Mouse (Mus musculus): ENCODE measurements at regions not wholly inside any gene's neighbourhood (a gene's known extent, or its start where the extent isn't known, plus 50 kb on each side); places are given as distances from the start of the nearest gene placed in this dataset.

GRCm38 (mm10) chr17:49206708-49207107 is 221.5 kb upstream of the Mocs1 start:
- peak in 1 of 2 experiments; percentile 28 for DNase-seq (ENCODE audit: low spot score in 2 of 2)
- intact Hi-C loops (cut with DNase I), result no loop called here

DNA sequence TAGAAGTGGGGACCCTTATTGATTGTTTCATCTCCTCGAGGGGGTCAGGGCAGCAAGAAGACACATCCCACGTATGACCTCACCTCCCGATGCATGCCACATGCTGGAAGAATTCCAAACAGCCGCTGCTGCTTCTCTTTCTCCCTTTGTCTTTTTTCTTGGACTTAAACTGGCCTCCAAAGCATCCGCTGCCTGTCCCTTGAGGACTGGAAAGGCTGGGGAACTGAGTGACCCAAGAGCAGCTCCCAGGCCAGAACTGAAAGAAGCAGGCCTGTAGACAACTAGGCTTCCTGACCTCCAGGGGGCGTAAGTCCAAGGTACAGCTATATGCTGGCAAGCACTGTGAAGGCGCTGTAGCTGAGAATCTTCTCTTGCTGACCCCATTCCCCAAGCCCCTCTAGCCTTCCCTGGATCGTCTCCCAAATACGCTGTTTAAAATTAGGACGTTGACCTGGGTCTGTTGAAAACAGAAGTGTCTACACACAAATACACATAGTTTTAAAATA is 219.8 kb upstream of the Mocs1 start:
- no peak for DNase-seq (ENCODE audit: low spot score in 2 of 2)
- intact Hi-C loops (cut with DNase I), result no loop called here

DNA sequence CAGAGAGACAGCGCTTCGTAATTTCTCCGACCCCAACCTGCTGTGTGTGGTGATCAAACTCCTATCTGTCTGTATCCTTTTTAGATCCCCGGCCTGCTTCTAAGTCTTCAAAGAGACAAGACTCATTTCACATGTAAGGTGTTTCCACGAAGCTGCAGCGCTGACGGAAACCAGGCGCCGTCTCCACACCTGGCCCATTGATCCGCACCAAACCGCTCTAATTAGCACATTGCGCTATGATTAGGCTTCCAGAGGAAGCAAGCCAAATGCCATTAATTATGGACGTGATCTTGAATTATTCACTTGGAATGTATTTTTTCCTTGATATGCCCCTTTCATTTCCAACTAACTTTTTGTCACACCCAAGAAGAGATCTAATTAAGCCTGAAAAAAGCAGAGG is 215.2 kb upstream of the Mocs1 start:
- intact Hi-C loops (cut with DNase I), result no loop called here
- DNase-seq (ENCODE audit: low spot score in 2 of 2), result no peak

- intact Hi-C loops (cut with DNase I), result no loop called here
- DNase-seq (ENCODE audit: low spot score in 2 of 2), result no peak
Observed at GRCm38 (mm10) chr17:49215281-49215680, 212.9 kb upstream of the Mocs1 start.

- intact Hi-C loops (cut with DNase I), result no loop called here
- peak; percentile 34 to 71 for DNase-seq (ENCODE audit: low spot score in 2 of 2)
Observed at GRCm38 (mm10) chr17:49219512-49220197, 208.5 kb upstream of the Mocs1 start.

- DNase-seq (ENCODE audit: low spot score in 2 of 2), result no peak
- intact Hi-C loops (cut with DNase I), result no loop called here
Observed at GRCm38 (mm10) chr17:49223212-49223611, 204.9 kb upstream of the Mocs1 start.

GRCm38 (mm10) chr17:49223651-49224050 is 204.5 kb upstream of the Mocs1 start:
- DNase-seq (ENCODE audit: low spot score in 2 of 2), result peak in 1 of 2 experiments; percentile 30
- intact Hi-C loops (cut with DNase I), result no loop called here

GRCm38 (mm10) chr17:49225255-49226015 is 202.7 kb upstream of the Mocs1 start:
- intact Hi-C loops (cut with DNase I), result no loop called here
- peak in 1 of 2 experiments; percentile 31 for DNase-seq (ENCODE audit: low spot score in 2 of 2)

GRCm38 (mm10) chr17:49226016-49226400 is 202.2 kb upstream of the Mocs1 start:
- intact Hi-C loops (cut with DNase I), result no loop called here

GRCm38 (mm10) chr17:49231287-49231686 is 196.9 kb upstream of the Mocs1 start:
- DNase-seq (ENCODE audit: low spot score in 2 of 2), result no peak

More at GRCm38 (mm10) chr17:49226016-49226400, 202.2 kb upstream of the Mocs1 start:
- no peak for DNase-seq (ENCODE audit: low spot score in 2 of 2)

GRCm38 (mm10) chr17:49240097-49240496 is 188.1 kb upstream of the Mocs1 start:
- intact Hi-C loops (cut with DNase I), result no loop called here
- DNase-seq (ENCODE audit: low spot score in 2 of 2), result no peak

More at GRCm38 (mm10) chr17:49231287-49231686, 196.9 kb upstream of the Mocs1 start:
- intact Hi-C loops (cut with DNase I), result no loop called here

DNA sequence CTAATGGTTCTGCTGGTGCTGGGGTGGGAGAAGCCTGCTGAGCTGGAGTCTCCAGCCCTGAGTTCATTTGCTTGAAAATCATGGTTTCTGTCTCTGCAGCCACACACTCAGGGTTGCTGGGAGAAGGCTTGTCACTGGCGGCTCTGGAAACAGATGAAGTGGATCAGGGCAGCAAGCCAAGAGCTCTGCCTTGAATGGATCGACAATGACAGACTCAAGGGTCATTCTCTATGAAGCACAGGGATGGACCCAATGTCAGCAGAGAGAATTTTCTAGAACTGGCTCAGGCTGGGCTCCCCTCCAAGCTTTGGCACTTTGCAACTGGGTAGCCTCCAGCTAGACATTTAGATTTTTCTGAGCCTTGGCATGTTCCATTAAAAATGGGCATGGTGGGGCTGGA is 184.7 kb upstream of the Mocs1 start:
- intact Hi-C loops (cut with DNase I), result no loop called here
- peak; percentile 38 to 53 for DNase-seq (ENCODE audit: low spot score in 2 of 2)

GRCm38 (mm10) chr17:49245013-49245412 is 183.1 kb upstream of the Mocs1 start:
- no peak for DNase-seq (ENCODE audit: low spot score in 2 of 2)
- intact Hi-C loops (cut with DNase I), result no loop called here

DNA sequence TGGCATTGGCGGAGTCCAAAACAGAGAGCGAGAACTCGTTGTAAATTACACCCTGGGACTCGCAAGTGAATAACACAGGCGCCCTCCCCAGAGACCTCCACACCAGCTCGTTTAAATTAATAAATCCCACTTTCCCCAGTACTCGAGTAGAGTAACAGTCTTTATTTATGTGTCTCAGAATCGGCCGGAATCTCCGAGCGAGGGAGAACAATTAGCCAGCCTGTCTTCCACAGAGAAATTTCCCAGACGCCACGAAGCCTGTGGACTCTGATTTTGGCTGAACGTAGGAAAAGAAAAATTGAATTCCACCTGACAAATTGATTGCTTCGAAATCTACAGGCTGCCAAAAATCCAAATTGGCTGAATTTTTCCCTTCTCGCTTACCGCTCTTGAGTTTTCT is 180.9 kb upstream of the Mocs1 start:
- no peak for DNase-seq (ENCODE audit: low spot score in 2 of 2)
- intact Hi-C loops (cut with DNase I), result no loop called here

- intact Hi-C loops (cut with DNase I), result no loop called here
- peak in 1 of 2 experiments; percentile 22 for DNase-seq (ENCODE audit: low spot score in 2 of 2)
Observed at GRCm38 (mm10) chr17:49250726-49251537, 177.2 kb upstream of the Mocs1 start.

DNA sequence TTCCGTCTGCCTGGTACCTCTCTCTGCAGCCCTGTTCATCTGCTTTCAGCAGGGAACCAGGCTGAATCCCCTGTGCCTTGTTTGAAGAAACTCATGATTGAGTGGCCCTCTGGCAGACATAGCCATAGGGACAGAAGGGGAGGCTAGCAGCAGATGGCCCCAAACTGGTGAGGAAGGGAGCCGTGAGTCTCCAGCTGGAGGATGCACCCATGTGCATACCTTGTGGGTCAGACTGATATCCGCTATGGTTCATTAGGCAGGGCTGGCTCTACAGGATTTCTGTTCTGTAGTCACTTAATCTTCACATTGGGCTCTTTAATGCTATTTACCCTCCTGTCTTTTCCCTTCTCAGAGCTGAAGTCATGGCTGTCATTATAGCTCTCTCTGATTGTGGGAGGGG is 175.9 kb upstream of the Mocs1 start:
- intact Hi-C loops (cut with DNase I), result no loop called here
- DNase-seq (ENCODE audit: low spot score in 2 of 2), result no peak

GRCm38 (mm10) chr17:49258496-49258895 is 169.7 kb upstream of the Mocs1 start:
- intact Hi-C loops (cut with DNase I), result no loop called here

DNA sequence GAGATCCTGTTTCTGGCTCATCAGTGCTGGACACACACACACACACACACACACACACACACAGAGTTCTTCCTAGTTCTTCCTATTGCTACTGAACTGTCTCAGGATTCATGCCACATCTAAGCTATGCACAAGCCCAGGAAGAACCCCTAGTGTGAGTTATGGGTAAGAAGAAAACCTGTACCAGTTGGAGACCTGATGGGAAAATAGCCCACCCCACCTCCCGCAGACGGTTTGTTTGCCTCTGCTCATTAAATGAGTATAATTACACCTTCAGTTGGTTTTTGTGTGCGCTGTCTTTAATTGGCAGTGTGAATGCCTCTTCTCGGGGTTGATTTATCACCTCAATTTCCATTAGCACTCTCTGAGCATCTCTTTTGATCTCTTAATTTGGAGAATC is 165.8 kb upstream of the Mocs1 start:
- intact Hi-C loops (cut with DNase I), result no loop called here
- peak in 1 of 2 experiments; percentile 6 for DNase-seq (ENCODE audit: low spot score in 2 of 2)

More at GRCm38 (mm10) chr17:49258496-49258895, 169.7 kb upstream of the Mocs1 start:
- no peak for DNase-seq (ENCODE audit: low spot score in 2 of 2)

DNA sequence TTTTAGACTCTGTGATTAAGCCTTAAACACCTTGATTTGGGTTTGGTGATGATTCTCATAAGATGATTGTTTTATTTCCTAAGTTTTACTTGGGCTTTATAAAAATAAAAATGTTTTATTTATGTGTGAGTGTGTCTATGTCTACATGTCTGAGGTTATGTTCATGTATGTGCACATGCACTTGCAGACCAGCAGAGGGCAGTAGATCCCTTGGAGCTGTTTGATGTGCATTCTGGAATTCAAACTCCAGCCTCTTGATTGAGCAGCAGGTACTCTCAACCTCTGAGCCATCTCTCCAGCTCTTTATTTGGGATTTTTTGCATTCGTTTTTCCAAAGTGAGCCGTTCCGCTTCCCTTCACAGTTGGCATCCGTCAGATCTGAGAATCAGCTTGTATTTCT is 161.8 kb upstream of the Mocs1 start:
- intact Hi-C loops (cut with DNase I), result loop anchor here (5.0 kb wide), 1 partner anchor 131 kb away; no protein-coding TSS in a partner anchor
- DNase-seq (ENCODE audit: low spot score in 2 of 2), result no peak

DNA sequence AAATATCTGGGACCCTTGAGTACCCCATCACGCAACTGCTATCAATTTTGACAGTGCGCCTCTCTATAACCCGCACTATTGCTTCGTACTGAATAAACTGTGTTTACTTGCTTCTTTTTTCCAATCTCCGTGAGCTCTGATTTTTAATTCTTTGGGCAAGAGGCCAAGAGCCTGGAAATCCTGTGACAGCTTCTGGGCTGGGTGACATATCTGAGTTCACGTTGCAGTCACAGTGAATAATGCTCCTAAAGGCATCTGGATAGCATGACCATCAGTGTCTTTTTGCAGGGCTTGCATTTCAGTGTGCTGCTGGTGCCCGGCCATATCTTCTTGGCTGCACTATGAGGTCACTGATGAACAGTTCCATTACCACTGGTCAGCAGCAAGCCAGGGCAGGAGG is 158.2 kb upstream of the Mocs1 start:
- DNase-seq (ENCODE audit: low spot score in 2 of 2), result peak in 1 of 2 experiments; percentile 9
- intact Hi-C loops (cut with DNase I), result loop anchor here (5.0 kb wide), 1 partner anchor 127 kb away; no protein-coding TSS in a partner anchor
